Mouse (Mus musculus) myocyte (in vitro differentiated cells): ENCODE results near the gene Efna4.

Experiments used
- CEBPB ChIP-seq: IDR thresholded peaks from 2 replicates; pipeline ENCODE4 v1.6.1; 2011; ENCODE audit warnings: mild to moderate bottlenecking, moderate library complexity; ENCODE audit not compliant: poor library complexity, insufficient read depth, severe bottlenecking
- E2F4 ChIP-seq: IDR thresholded peaks from one replicate; pipeline ENCODE4 v1.6.1; 2011; ENCODE audit warnings: mild to moderate bottlenecking, control low read depth, moderate library complexity; ENCODE audit not compliant: insufficient read depth
- MAX ChIP-seq: IDR thresholded peaks from one replicate; pipeline ENCODE4 v1.6.1; 2011; ENCODE audit warnings: low read depth, mild to moderate bottlenecking, control low read depth
- MYOD1 ChIP-seq, 3 experiments: IDR thresholded peaks; one replicate each; pipeline ENCODE4 v1.6.1; 2011; ENCODE audit warnings: control low read depth in 2 of 3, low read depth in 2 of 3, mild to moderate bottlenecking in 2 of 3, moderate library complexity in 1 of 3; ENCODE audit not compliant: insufficient read length in 2 of 3, control insufficient read depth in 1 of 3
- MYOG ChIP-seq, 3 experiments: IDR thresholded peaks; one replicate each; pipeline ENCODE4 v1.6.1; 2011; ENCODE audit warnings: control low read depth in 2 of 3, low read depth in 2 of 3, mild to moderate bottlenecking in 2 of 3; ENCODE audit not compliant: insufficient read length in 2 of 3, control insufficient read depth in 1 of 3, insufficient read depth in 1 of 3
- POLR2A ChIP-seq: IDR thresholded peaks from one replicate; pipeline ENCODE4 v1.6.1; 2011; ENCODE audit warnings: low read depth, mild to moderate bottlenecking, control low read depth, moderate library complexity; ENCODE audit not compliant: insufficient read length
- POLR2AphosphoS2 ChIP-seq: IDR thresholded peaks from one replicate; pipeline ENCODE4 v1.6.1; 2011; ENCODE audit warnings: low read depth, control low read depth; ENCODE audit not compliant: insufficient read length
- REST ChIP-seq: IDR thresholded peaks from one replicate; pipeline ENCODE4 v1.6.1; 2011; ENCODE audit warnings: mild to moderate bottlenecking, control low read depth, moderate library complexity; ENCODE audit not compliant: insufficient read depth, insufficient read length
- SRF ChIP-seq: IDR thresholded peaks from one replicate; pipeline ENCODE4 v1.6.1; 2011; ENCODE audit warnings: low read depth; ENCODE audit not compliant: control insufficient read depth, insufficient read length
- TCF12 ChIP-seq: IDR thresholded peaks from one replicate; pipeline ENCODE4 v1.6.1; 2011; ENCODE audit warnings: mild to moderate bottlenecking, control low read depth; ENCODE audit not compliant: poor library complexity, insufficient read depth, severe bottlenecking
- TCF3 ChIP-seq: IDR thresholded peaks from one replicate; pipeline ENCODE4 v1.6.1; 2011; ENCODE audit warnings: low read depth, control low read depth; ENCODE audit not compliant: insufficient read length
- USF1 ChIP-seq: IDR thresholded peaks from one replicate; pipeline ENCODE4 v1.6.1; 2011; ENCODE audit warnings: low read depth, mild to moderate bottlenecking, control low read depth, moderate library complexity

DNA sequence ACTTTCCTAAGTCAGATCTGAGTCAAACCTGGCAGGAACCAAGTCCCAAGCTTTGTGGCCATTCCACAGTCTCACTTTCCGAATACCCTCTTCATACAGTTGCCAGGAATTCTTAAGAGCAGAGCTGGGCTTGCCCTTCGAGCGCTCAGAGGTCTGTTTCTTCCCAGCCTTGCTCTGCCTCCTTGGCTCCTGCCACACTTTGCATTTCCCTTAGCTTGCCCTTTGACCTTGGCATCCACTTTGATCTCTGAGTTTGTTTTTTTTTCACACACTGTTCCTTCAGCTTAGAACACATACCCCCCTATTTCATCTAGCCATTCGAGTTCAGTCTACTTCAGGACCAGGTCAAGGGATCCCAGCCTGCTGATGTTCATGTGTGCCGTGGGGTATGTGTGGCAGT lies 13.4 kb upstream of the Efna4 start:
- TF ChIP-seq POLR2A: no peak
- no peak for TF ChIP-seq MYOG (IDR thresholded peaks at IDR 0.05; ENCODE audit: control insufficient read depth in 1 of 3, insufficient read depth in 1 of 3, insufficient read length in 2 of 3, low read depth in 2 of 3)
- TF ChIP-seq MAX: no peak
- no peak for TF ChIP-seq MYOD1 (IDR thresholded peaks at IDR 0.05; ENCODE audit: control insufficient read depth in 1 of 3, insufficient read length in 2 of 3, low read depth in 2 of 3)
- TF ChIP-seq CEBPB: no peak
- no peak for TF ChIP-seq USF1
- no peak for TF ChIP-seq E2F4
- no peak for TF ChIP-seq POLR2AphosphoS2
- TF ChIP-seq TCF3: no peak
- TF ChIP-seq REST: no peak
- TF ChIP-seq TCF12: no peak
- TF ChIP-seq SRF: no peak
